Mouse (Mus musculus) c-Kit-negative CD71-positive TER-119-positive erythroid progenitor cells, embryonic 14.5 days (primary cell): ENCODE measurements around the gene Tll1.
"Not testable (repeated sequence)": the region's sequence is repeated elsewhere in the genome, so short reads cannot be mapped to it uniquely, and the experiment has no call there.

ENCODE experiments used
- DNase-seq: peaks from one replicate; pipeline ENCODE4 v3.0.0-alpha.2; 2013; ENCODE audit warnings: low read depth, low spot score

Gene Tll1

DNA sequence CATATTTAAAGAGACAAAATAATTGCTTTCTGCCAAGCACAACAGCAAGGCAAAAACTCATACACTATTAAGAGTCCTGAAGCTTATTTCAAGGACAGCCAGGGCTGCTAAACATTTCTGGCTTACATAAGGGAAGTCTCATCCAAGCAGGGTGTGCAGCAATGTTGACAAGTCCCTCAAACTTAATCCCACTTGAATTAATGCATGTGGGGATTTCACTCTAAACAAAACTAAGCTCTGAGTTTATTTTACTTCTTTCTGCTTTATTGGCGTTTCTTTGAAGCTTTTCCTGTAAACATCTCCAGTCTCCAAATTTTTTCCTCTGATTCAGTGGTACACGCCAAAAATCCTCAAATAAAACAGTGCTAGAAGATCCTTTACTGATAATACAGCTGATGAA is 146.2 kb downstream of the Tll1 start:
- no peak for DNase-seq

DNA sequence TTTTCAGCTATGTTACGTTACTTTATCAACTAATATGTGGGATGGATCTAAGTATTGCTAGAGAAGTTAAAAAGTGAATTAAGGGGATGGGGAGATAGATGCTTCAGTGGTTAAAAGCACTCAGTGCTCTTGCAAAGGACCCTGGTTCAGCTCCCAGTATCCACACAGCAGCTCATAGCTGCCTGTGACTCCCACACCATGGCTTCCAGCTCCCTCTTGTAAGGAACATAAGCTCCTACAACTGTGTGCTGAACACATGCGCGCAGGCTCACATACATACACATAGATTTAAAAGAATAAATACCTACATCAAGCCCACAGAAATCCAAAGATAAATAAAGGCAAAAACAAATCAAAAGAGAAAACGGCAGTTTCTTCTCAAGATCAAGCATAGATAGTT is 148.5 kb downstream of the Tll1 start:
- no peak for DNase-seq

DNA sequence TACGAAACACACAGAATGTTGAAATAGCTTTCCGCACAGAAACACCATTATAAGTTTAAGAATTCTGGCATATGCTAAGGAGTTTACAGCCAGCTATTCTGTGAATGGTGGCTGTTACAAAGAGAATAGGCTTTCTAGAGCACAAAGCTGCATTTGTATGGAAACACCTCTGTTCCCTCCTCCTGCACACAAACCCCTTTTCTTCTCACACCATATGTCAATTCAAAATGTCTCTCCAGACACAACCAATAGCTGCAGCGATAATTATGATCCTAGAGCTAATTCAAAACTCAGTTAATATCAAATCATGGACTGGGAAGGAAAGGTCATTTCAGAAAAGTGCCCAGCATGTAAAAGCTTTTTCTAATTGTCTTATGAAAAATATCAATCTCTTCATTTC is 157.5 kb downstream of the Tll1 start:
- DNase-seq, result no peak

GRCm38 (mm10) chr8:64047963-64048505 is 158.0 kb downstream of the Tll1 start:
- DNase-seq, result no peak

DNA sequence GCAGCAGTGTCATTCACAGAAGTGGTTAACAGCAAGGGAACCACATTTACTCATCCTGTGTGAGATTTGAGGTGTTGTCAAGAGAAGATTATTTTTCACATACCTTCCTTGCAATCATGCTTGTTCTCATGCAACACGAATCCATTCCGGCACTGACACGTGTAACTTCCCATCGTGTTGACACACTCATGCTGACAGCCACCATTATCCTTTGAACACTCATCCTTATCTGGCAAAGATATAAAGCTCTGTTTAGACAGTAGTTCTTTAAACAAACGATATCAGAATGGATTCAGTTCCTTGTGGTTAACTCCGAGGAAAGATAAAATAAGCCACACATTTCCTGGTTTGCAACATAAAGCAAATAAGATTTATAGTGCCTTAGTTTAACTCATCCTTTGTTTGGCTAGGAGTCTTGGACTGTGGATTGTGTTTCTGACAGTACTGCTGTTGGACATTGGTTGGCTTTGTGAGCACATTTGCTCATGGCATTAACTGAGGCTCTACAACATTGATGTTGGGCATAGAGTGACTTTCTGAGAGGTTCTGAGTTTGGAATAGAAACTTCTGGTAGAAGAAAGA is 164.7 kb downstream of the Tll1 start:
- DNase-seq, result no peak

DNA sequence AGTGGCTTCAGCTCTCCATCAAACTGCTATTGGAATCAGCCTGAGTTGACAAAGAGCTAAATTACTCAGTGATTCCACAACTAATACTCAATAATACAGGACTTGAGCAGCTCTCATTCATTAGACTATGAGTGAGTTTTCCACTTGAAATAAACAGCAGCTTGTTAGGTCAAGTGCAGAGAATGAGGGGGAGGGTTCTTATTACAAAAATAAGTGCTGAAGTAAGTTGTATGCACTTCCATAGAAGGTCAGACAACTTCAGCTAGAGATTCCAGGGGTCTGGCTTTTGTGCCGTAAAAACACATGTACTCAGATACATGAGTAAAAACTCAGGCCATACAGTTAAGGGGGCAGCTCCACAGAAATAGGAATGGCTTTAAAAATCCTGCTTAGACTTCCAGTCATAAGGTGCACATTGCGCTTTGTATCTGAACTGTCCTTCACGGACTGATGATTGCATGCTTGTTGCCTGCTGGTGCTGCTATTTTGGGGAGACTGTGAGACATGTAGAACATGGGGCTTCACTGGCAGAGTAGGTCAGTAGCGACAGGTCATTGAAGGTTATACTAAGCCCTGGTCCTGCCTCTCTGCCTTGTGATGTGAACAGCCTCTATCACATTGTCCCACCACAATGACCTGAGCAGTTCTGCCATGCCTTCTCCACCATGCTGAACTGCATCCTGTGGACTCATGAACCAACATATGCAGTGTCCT is 175.2 kb downstream of the Tll1 start:
- no peak for DNase-seq

- DNase-seq, result no peak
These were observed 176.0 kb downstream of the Tll1 start for GRCm38 (mm10) chr8:64030081-64030480.

GRCm38 (mm10) chr8:64029525-64029924 is 176.5 kb downstream of the Tll1 start:
- no peak for DNase-seq

- no peak for DNase-seq
These were observed 181.7 kb downstream of the Tll1 start for GRCm38 (mm10) chr8:64024359-64024758.

DNA sequence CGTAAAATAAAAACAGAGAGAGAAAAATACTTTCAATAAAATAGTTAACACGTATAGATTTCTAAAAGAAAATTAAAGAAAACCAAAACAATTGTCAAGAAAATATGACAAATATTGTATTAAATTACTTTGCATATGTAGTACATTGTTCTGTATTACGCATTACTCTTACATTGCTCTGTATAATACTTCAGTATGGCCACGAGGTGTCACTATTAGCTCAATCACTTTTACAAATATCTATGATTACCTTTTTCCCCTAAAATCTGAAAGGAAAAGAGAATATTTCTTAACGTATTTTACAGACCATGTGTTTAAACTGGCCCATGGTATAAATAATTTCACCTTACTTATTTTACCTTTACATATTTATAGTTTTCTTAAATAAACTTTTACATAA is 182.5 kb downstream of the Tll1 start:
- no peak for DNase-seq

GRCm38 (mm10) chr8:64023027-64023426 is 183.0 kb downstream of the Tll1 start:
- no peak for DNase-seq

- DNase-seq, result not testable (repeated sequence)
These were observed 235.3 kb downstream of the Tll1 start for GRCm38 (mm10) chr8:63970612-63971391.
